13 mouse cellular contexts compared by ENCODE assay signal in the genomic region with DNA sequence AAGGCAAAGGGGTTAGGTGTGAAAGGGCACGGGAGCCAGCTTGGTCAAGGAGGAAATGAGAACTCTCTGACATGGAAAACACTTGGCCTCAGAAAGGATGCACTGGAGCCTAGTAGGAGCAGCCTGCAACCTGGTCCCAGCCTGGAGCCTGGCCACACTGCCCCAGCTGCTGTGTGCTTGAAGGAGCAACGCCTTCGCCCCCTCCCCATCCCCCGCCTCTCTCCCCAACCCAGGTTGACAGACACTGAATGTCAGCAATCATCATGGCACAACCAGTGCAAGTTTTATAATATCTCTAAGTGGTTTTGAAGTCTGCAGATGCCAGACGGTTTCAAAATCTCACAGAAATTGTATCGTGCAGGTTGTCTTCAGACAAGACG.
A peak's percentile ranks its signal among the peaks of the same experiment; 100 is the strongest.
DNase-seq lines count a peak whose midpoint lies in the region; ATAC-seq lines count a peak whose summit lies in the region.
"Had no signal": no experiment of that assay in that cellular context is flagged by ENCODE, and none has a peak within 500 bp of the region (broad histone marks: within the 10 kb centered on the region; RNA-seq: fewer than 3 reads in every experiment).

No protein-coding gene starts in this region.

- peak overlapping the region; percentile 32 for H3K4me2 ChIP-seq in forebrain, embryonic 16.5 days (ENCODE audit: low read length)
- H3K4me2 ChIP-seq in midbrain, embryonic 11.5 days: peak overlapping the region; percentile 3
- H3K4me2 ChIP-seq: heart, embryonic 15.5 days had no signal

- ATAC-seq in forebrain, embryonic 16.5 days: peak; percentile 77
- ATAC-seq in midbrain, embryonic 11.5 days (ENCODE audit: low FRiP score): peak; percentile 67; the same call in 1 of the 2 replicates
- no peak for ATAC-seq in erythroblast, adult 5-6 weeks (replicated peaks; ENCODE audit: low FRiP score, poor library complexity, severe bottlenecking)
- ATAC-seq in activated CD4-positive, CD25-positive, alpha-beta regulatory T cell, adult 4 months: no peak
- no peak for ATAC-seq in CD4-positive, CD25-positive, alpha-beta regulatory T cell, adult 4 months

- peak; percentile 8 for DNase-seq in embryo, embryonic 10 days (ENCODE audit: low spot score)
- no peak for DNase-seq in embryo, embryonic 9.5 days (ENCODE audit: extremely low spot score)
- DNase-seq in embryo, embryonic 10.5 days (ENCODE audit: low spot score): peak; percentile 19
- DNase-seq in midbrain, embryonic 11.5 days (ENCODE audit: low spot score, missing footprints): peak; percentile 85
- DNase-seq: kidney, adult 9 months; lung, postnatal 14 days had no signal

- H3K27ac ChIP-seq in forebrain, embryonic 16.5 days (ENCODE audit: low read length): peak overlapping the region; percentile 98
- H3K27ac ChIP-seq in midbrain, embryonic 11.5 days (ENCODE audit: low read depth, low read length): peak overlapping the region; percentile 46
- H3K27ac ChIP-seq: heart, embryonic 15.5 days had no signal

- peaks cover 42% of the 10 kb centered on the region for H3K4me1 ChIP-seq in forebrain, embryonic 16.5 days (replicated peaks; ENCODE audit: control insufficient read depth, insufficient read depth, low read length)
- H3K4me1 ChIP-seq in midbrain, embryonic 11.5 days (ENCODE audit: control insufficient read depth, insufficient read depth, low read length): peaks cover 25% of the 10 kb centered on the region

- 23% methylated on average over 7 of the region's 7 CpGs for WGBS in forebrain, embryonic 16.5 days
- 53% methylated on average over 7 of the region's 7 CpGs for WGBS in midbrain, embryonic 11.5 days

- no peaks in the 10 kb centered on the region for H3K27me3 ChIP-seq in forebrain, embryonic 16.5 days (replicated peaks; ENCODE audit: control insufficient read depth, insufficient read depth, low read length)
- no peaks in the 10 kb centered on the region for H3K27me3 ChIP-seq in midbrain, embryonic 11.5 days (ENCODE audit: control insufficient read depth, insufficient read depth, low read length)
- H3K27me3 ChIP-seq: heart, embryonic 15.5 days had no signal

- no peak overlapping the region for H3K4me3 ChIP-seq in forebrain, embryonic 16.5 days (replicated peaks; ENCODE audit: low read length)
- H3K4me3 ChIP-seq in midbrain, embryonic 11.5 days (ENCODE audit: low read depth, low read length): no peak overlapping the region
- H3K4me3 ChIP-seq: heart, embryonic 15.5 days; myocyte had no signal

- no peak overlapping the region for H3K9ac ChIP-seq in forebrain, embryonic 16.5 days (replicated peaks; ENCODE audit: low read depth, low read length)
- H3K9ac ChIP-seq in midbrain, embryonic 11.5 days (ENCODE audit: low read length): no peak overlapping the region
- H3K9ac ChIP-seq: heart, embryonic 15.5 days had no signal

- H3K9me3 ChIP-seq in forebrain, embryonic 16.5 days (ENCODE audit: control insufficient read depth, low read length): no peaks in the 10 kb centered on the region
- H3K9me3 ChIP-seq in midbrain, embryonic 11.5 days (ENCODE audit: control insufficient read depth, low read length): no peaks in the 10 kb centered on the region
- H3K9me3 ChIP-seq: heart, embryonic 15.5 days had no signal

- no peaks in the 10 kb centered on the region for H3K36me3 ChIP-seq in forebrain, embryonic 16.5 days (ENCODE audit: control insufficient read depth, insufficient read depth)
- no peaks in the 10 kb centered on the region for H3K36me3 ChIP-seq in midbrain, embryonic 11.5 days (ENCODE audit: control insufficient read depth, insufficient read depth, low read length)
- H3K36me3 ChIP-seq: G1E; heart, embryonic 15.5 days had no signal

Comparison
In these comparisons a context has a peak if more than half of its experiments do, and no peak if none do; other contexts are left out.
1. ATAC-seq: peak in forebrain, embryonic 16.5 days (single experiment) and midbrain, embryonic 11.5 days (single experiment); none in erythroblast, adult 5-6 weeks (single experiment), activated CD4-positive, CD25-positive, alpha-beta regulatory T cell, adult 4 months (single experiment) and CD4-positive, CD25-positive, alpha-beta regulatory T cell, adult 4 months (single experiment).